Mouse (Mus musculus): ENCODE measurements at regions not wholly inside any gene's neighbourhood (a gene's known extent, or its start where the extent isn't known, plus 50 kb on each side); places are given as distances from the start of the nearest gene placed in this dataset.

GRCm38 (mm10) chr1:194114399-194114798 lies 503.6 kb upstream of the Plxna2 start:
- no peak for TF ChIP-seq CTCF (IDR thresholded peaks at IDR 0.05; ENCODE audit: extremely low read depth, insufficient read depth, low read length)
- TF ChIP-seq POLR2A (IDR thresholded peaks at IDR 0.05; ENCODE audit: extremely low read depth, insufficient read depth, low read length) = no peak

Data from cortical plate, adult 2 months (tissue).